Mouse (Mus musculus): ENCODE data around the gene Hsd11b1. TPM values are rescaled to one million over a fixed set of nuclear protein-coding genes. Genes with fewer than 3 reads are reported as not detected.
A peak's percentile ranks its signal among the peaks of the same experiment; 100 is the strongest.

Hsd11b1 gene
- total RNA-seq, 2 experiments from 2014 or later = 45.1 to 47.1 TPM

DNA sequence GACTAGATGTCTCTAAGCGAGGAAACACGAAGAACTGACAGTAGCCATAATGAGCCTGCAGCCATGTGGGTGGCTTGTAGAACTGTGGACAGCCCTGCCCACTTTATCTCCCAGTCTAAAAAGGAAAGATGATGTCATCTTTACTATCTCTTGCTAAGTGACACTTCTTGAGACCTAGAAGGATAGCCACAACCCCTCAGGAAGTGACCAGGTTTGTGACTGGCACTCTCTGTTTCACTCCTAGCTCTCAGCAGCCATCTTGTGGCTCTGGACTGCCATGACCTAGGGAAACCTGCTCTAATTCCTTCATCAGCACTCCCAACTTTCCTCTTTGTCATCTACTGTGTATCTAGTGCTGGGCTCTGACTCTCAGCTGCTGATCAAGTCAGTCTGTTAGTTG lies 65.6 kb downstream of the Hsd11b1 start:
- no peak for DNase-seq

- no peak for DNase-seq
Measured at GRCm38 (mm10) chr1:193197494-193198205, 66.2 kb downstream of the Hsd11b1 start.

GRCm38 (mm10) chr1:193195169-193195810 lies 68.6 kb downstream of the Hsd11b1 start:
- no peak for DNase-seq

- no peak for DNase-seq
Measured at GRCm38 (mm10) chr1:193194416-193195140, 69.3 kb downstream of the Hsd11b1 start.

GRCm38 (mm10) chr1:193191675-193192283 lies 72.1 kb downstream of the Hsd11b1 start:
- DNase-seq = no peak

- no peak for DNase-seq
Measured at GRCm38 (mm10) chr1:193189771-193190170, 74.1 kb downstream of the Hsd11b1 start.

GRCm38 (mm10) chr1:193189151-193189621 lies 74.7 kb downstream of the Hsd11b1 start:
- no peak for DNase-seq

DNA sequence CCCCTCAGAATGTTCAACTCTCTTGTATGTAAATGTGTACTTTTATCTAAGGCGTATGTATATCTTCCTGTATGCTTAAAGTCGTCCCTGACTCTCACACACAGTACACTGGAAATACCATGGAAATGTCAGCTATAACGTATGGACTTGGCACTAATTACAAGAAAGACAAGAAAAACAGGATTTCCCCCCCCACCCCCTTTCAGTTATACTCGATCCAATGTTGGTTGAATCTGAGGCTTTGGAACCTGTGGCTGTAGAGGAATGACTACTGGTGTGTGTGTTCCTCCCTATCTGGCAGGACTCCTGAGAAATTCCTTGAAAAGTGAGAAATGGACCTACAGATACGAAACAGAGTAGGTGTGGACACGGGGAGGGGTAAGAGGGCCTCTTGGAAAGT lies 75.6 kb downstream of the Hsd11b1 start:
- no peak for DNase-seq

- DNase-seq = no peak
Measured at GRCm38 (mm10) chr1:193181104-193181503, 82.8 kb downstream of the Hsd11b1 start.

DNA sequence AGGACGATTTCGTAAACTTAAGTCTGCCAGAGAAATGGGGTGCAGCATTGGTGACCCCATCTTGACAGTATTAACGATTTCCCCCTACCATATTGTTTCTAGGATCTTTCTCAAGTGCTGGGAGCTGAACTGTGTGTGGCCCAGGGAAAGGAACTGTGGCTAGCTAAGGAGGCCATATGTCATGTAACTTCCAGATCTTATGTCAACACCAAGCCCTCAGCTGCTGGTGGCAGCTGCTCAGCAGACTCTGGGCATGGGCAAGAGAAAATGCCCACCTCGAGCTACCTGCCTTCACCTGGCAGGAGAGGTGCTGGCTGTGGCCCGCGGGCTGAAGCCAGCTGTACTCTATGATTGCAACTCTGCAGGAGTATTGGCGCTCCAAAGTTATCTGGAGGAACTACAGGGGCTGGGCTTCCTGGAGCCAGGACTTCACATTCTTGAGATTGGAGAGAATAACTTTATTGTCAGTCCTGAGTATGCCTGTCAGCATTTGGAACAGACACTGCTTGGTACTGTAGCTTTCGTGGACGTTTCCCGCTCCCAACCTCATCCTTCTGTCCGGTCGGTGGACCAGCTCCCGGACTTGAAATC lies 89.6 kb downstream of the Hsd11b1 start:
- DNase-seq = no peak

GRCm38 (mm10) chr1:193173810-193174129 lies 90.1 kb downstream of the Hsd11b1 start:
- DNase-seq = no peak

DNA sequence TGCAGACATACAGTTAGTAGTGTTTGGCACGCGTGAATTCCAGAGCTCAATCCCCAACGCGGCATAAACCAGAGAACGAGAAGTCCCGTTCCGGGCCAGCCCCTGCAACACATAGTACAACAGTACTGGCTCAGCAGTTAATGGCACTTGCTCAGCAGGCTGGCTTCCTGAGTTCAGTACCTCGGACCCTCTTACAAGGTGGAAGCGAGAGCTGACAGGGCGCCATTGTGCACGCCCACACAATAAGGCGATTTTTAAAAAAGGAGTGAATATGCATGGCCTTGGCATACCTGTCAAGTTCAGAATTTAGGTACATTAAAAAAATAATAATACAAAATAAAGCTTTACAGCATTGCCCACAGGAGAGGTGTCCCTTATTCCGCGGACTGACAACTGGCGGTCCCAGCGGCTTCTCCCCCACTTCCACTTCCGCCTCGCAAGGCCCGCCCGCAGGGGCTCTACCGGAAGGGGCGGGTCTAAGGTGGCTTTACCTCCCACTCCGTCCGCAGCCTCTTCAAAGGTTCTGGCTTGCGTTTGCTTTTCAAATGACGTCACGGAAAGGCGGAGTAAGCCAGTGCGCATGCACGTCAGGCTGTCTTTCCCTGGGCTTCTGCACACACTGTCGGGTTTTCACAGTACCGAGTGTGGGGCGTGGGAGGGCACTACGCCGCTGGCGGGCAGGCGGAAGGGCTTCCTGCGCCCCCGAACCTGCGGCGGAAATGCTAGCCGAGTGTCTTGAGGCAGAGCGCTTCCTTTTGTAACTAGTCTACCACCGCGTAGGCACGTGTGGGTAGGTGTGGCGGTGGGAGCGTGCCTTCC lies 90.7 kb downstream of the Hsd11b1 start:
- peak; percentile 94 to 96 for DNase-seq

Other genes starting within 250 kb of the Hsd11b1 start
- 10 to 100 TPM; 27.2 to 29.0 TPM for gene Syt14, start 228.3 kb downstream of the Hsd11b1 start, total RNA-seq (2021)
- 10 to 100 TPM; 23.4 to 27.5 TPM for gene Diexf, start 133.8 kb downstream of the Hsd11b1 start, total RNA-seq (2021)
- gene Irf6, start 111.0 kb downstream of the Hsd11b1 start, total RNA-seq (2021) = under 1 TPM; 0.42 to 0.96 TPM
- 1 to 10 TPM; 4.4 to 5.6 TPM for gene A130010J15Rik, start 96.0 kb downstream of the Hsd11b1 start, total RNA-seq (2021)
- gene Traf3ip3, start 62.4 kb downstream of the Hsd11b1 start, total RNA-seq (2021) = 1 to 10 TPM; 1.1 to 1.3 TPM
- gene Lamb3, start 56.4 kb downstream of the Hsd11b1 start, total RNA-seq (2021) = 1 to 10 TPM in 1 of 2 experiments, under 1 TPM in 1; 0.56 to 2.8 TPM
- gene G0s2, start 9.1 kb upstream of the Hsd11b1 start, total RNA-seq (2021) = 10 to 100 TPM in 1 of 2 experiments, 1 to 10 TPM in 1; 6.7 to 10.2 TPM
- 10 to 100 TPM; 23.5 to 26.6 TPM for gene Camk1g, start 106.2 kb upstream of the Hsd11b1 start, total RNA-seq (2021)